Mouse (Mus musculus): Measurements from ENCODE around the gene Stk40.
"Not testable (repeated sequence)": the region's sequence is repeated elsewhere in the genome, so short reads cannot be mapped to it uniquely, and the experiment has no call there.

Stk40 gene

GRCm38 (mm10) chr4:126151701-126152440 is 48.1 kb downstream of the Stk40 start:
- CTCF ChIA-PET, result interaction anchor here in 3 of 4 experiments (0.5 to 0.9 kb wide), 6 partner anchors 16 to 1166 kb away, joined by 3 to 8 read pairs (median 4); no protein-coding TSS in a partner anchor
- POLR2A ChIA-PET, result interaction anchor here in 3 of 4 experiments (0.9 to 5.7 kb wide), 11 partner anchors 8 to 52 kb away, joined by 3 to 44 read pairs (median 4); partner anchors contain the start of genes Sh3d21 (in 2 of the 3) and Stk40 (in 1 of the 3)

- POLR2A ChIA-PET, result interaction anchor here in 3 of 4 experiments (0.5 to 5.7 kb wide), 8 partner anchors 10 to 1236 kb away, joined by 3 to 44 read pairs (median 4); partner anchors contain the start of gene Sh3d21 (in 2 of the 3)
These were observed 49.1 kb downstream of the Stk40 start for GRCm38 (mm10) chr4:126152864-126153263.

GRCm38 (mm10) chr4:126155183-126155582 is 51.4 kb downstream of the Stk40 start:
- ChIA-PET POLR2A (interaction anchor here in 2 of 4 experiments (0.6 to 2.4 kb wide), 12 partner anchors 8 to 312 kb away, joined by 3 to 10 read pairs (median 3); partner anchors contain the start of genes Eva1b (in 1 of the 2) and Sh3d21 (in 1 of the 2)), CTCF (interaction anchor here in 2 of 4 experiments (0.6 to 1.0 kb wide), 4 partner anchors 47 to 1415 kb away, joined by 3 to 5 read pairs (median 4); no protein-coding TSS in a partner anchor)

More at GRCm38 (mm10) chr4:126152864-126153263, 49.1 kb downstream of the Stk40 start:
- CTCF ChIA-PET, result no interaction called here

GRCm38 (mm10) chr4:126155869-126156268 is 52.1 kb downstream of the Stk40 start:
- POLR2A ChIA-PET, result interaction anchor here in 2 of 4 experiments (0.6 to 2.4 kb wide), 7 partner anchors 9 to 312 kb away, joined by 3 to 10 read pairs (median 3); partner anchors contain the start of genes Eva1b (in 1 of the 2) and Thrap3 (in 1 of the 2)
- CTCF ChIA-PET, result interaction anchor here in 3 of 4 experiments (0.6 to 1.2 kb wide), 8 partner anchors 26 to 1416 kb away, joined by 3 to 7 read pairs (median 3); no protein-coding TSS in a partner anchor

- ChIA-PET CTCF (interaction anchor here in 3 of 4 experiments (0.6 to 2.3 kb wide), 6 partner anchors 42 to 121 kb away, joined by 3 to 10 read pairs (median 4); no protein-coding TSS in a partner anchor), POLR2A (interaction anchor here in 2 of 4 experiments (1.0 to 4.1 kb wide), 6 partner anchors 7 to 82 kb away, joined by 3 to 19 read pairs (median 6); partner anchors contain the start of genes Eva1b (in 1 of the 2) and Thrap3 (in 1 of the 2))
These were observed 52.9 kb downstream of the Stk40 start for GRCm38 (mm10) chr4:126156617-126157016.

GRCm38 (mm10) chr4:126157562-126157961 is 53.8 kb downstream of the Stk40 start:
- ChIA-PET POLR2A (interaction anchor here in 2 of 4 experiments (0.5 to 4.1 kb wide), 12 partner anchors 8 to 988 kb away, joined by 3 to 19 read pairs (median 4); partner anchors contain the start of genes Eva1b (in 1 of the 2) and Thrap3 (in 1 of the 2)), CTCF (interaction anchor here (0.6 to 2.3 kb wide), 10 partner anchors 22 to 167 kb away, joined by 3 to 10 read pairs (median 3); partner anchors contain the start of gene Adprhl2 (in 1 of the 4))

- CTCF ChIA-PET, result interaction anchor here in 2 of 4 experiments (0.6 to 1.2 kb wide), 2 partner anchors 16 to 101 kb away, joined by 3 to 4 read pairs; no protein-coding TSS in a partner anchor
- POLR2A ChIA-PET, result interaction anchor here in 3 of 4 experiments (0.8 to 4.1 kb wide), 7 partner anchors 9 to 151 kb away, joined by 3 to 19 read pairs (median 5); no protein-coding TSS in a partner anchor
These were observed 55.7 kb downstream of the Stk40 start for GRCm38 (mm10) chr4:126159455-126159854.

GRCm38 (mm10) chr4:126160981-126161380 is 57.2 kb downstream of the Stk40 start:
- POLR2A ChIA-PET, result interaction anchor here in 2 of 4 experiments (3.1 to 3.7 kb wide), 2 partner anchors 10 kb away, joined by 44 read pairs; no protein-coding TSS in a partner anchor

GRCm38 (mm10) chr4:126161456-126161855 is 57.7 kb downstream of the Stk40 start:
- ChIA-PET CTCF (interaction anchor here in 1 of 4 experiments (1.2 kb wide), 1 partner anchor 101 kb away, joined by 4 read pairs; the partner anchor contains the start of gene Trappc3), POLR2A (interaction anchor here in 2 of 4 experiments (0.6 to 3.7 kb wide), 13 partner anchors 10 to 232 kb away, joined by 3 to 44 read pairs (median 9); partner anchors contain the start of genes Stk40 (in 1 of the 2) and Thrap3 (in 1 of the 2))

More at GRCm38 (mm10) chr4:126160981-126161380, 57.2 kb downstream of the Stk40 start:
- CTCF ChIA-PET, result no interaction called here

- POLR2A ChIA-PET, result interaction anchor here (0.5 to 3.7 kb wide), 44 partner anchors 9 to 1829 kb away, joined by 3 to 44 read pairs (median 4); partner anchors contain the start of genes Stk40 (in 3 of the 4), Thrap3 (in 2 of the 4) and Adprhl2 (in 1 of the 4)
- CTCF ChIA-PET, result interaction anchor here in 2 of 4 experiments (0.5 to 1.6 kb wide), 4 partner anchors 11 to 141 kb away, joined by 4 to 5 read pairs (median 5); partner anchors contain the start of gene Trappc3 (in 1 of the 2)
These were observed 58.2 kb downstream of the Stk40 start for GRCm38 (mm10) chr4:126161986-126162385.

- ChIA-PET POLR2A (interaction anchor here (0.5 to 3.7 kb wide), 57 partner anchors 8 to 1829 kb away, joined by 3 to 44 read pairs (median 4); partner anchors contain the start of genes Stk40 (in 3 of the 4), Thrap3 (in 2 of the 4), Adprhl2 (in 1 of the 4) and Csmd2 (in 1 of the 4)), CTCF (interaction anchor here in 3 of 4 experiments (0.5 to 1.6 kb wide), 10 partner anchors 12 to 579 kb away, joined by 3 to 5 read pairs (median 4); partner anchors contain the start of gene Trappc3 (in 1 of the 3))
These were observed 58.8 kb downstream of the Stk40 start for GRCm38 (mm10) chr4:126162544-126163066.

GRCm38 (mm10) chr4:126163067-126163659 is 59.4 kb downstream of the Stk40 start, which contains the start of gene Sh3d21:
Gene Sh3d21, minus strand, starts transcription at chr4:126163491.
- POLR2A ChIA-PET, result interaction anchor here (0.6 to 3.7 kb wide), 56 partner anchors 8 to 1825 kb away, joined by 3 to 44 read pairs (median 4); partner anchors contain the start of genes Stk40 (in 3 of the 4), Thrap3 (in 2 of the 4), Csmd2 (in 1 of the 4) and Lsm10 (in 1 of the 4)
- CTCF ChIA-PET, result interaction anchor here in 3 of 4 experiments (0.6 to 1.6 kb wide), 9 partner anchors 13 to 578 kb away, joined by 3 to 5 read pairs (median 3); no protein-coding TSS in a partner anchor

GRCm38 (mm10) chr4:126163685-126164084 is 59.9 kb downstream of the Stk40 start:
- ChIA-PET POLR2A (interaction anchor here (0.6 to 3.7 kb wide), 30 partner anchors 9 to 151 kb away, joined by 3 to 44 read pairs (median 6); partner anchors contain the start of genes Thrap3 (in 2 of the 4), Lsm10 (in 1 of the 4), Map7d1 (in 1 of the 4) and Mrps15 (in 1 of the 4)), CTCF (interaction anchor here in 3 of 4 experiments (1.0 to 1.5 kb wide), 6 partner anchors 13 to 77 kb away, joined by 3 to 4 read pairs (median 3); no protein-coding TSS in a partner anchor)

GRCm38 (mm10) chr4:126165092-126165491 is 61.3 kb downstream of the Stk40 start:
- POLR2A ChIA-PET, result interaction anchor here in 1 of 4 experiments (1.2 to 1.5 kb wide), 2 partner anchors 9 to 28 kb away, joined by 3 to 4 read pairs; no protein-coding TSS in a partner anchor
- CTCF ChIA-PET, result not testable (repeated sequence)

- POLR2A ChIA-PET, result interaction anchor here in 2 of 4 experiments (1.0 to 1.9 kb wide), 10 partner anchors 8 to 163 kb away, joined by 3 to 10 read pairs (median 4); partner anchors contain the start of gene Stk40 (in 1 of the 2)
- CTCF ChIA-PET, result interaction anchor here in 2 of 4 experiments (0.5 to 2.1 kb wide), 2 partner anchors 12 to 156 kb away, joined by 4 to 5 read pairs; partner anchors contain the start of gene Adprhl2 (in 1 of the 2)
These were observed 62.3 kb downstream of the Stk40 start for GRCm38 (mm10) chr4:126166084-126166483.

- CTCF ChIA-PET, result interaction anchor here in 2 of 4 experiments (0.7 to 1.4 kb wide), 2 partner anchors 42 to 152 kb away, joined by 3 to 4 read pairs; partner anchors contain the start of gene Adprhl2 (in 1 of the 2)
- POLR2A ChIA-PET, result interaction anchor here in 3 of 4 experiments (0.6 to 2.4 kb wide), 14 partner anchors 11 to 1129 kb away, joined by 3 to 7 read pairs (median 4); partner anchors contain the start of gene Thrap3 (in 1 of the 3)
These were observed 65.1 kb downstream of the Stk40 start for GRCm38 (mm10) chr4:126168851-126169250.
